Mouse (Mus musculus) cerebellum, adult 18-20 months (tissue): ENCODE data around the gene BC004004.

ENCODE experiments used
- DNase-seq, 2 experiments: peaks; one replicate each; pipeline ENCODE4 v3.0.0; 2021

BC004004 gene

GRCm38 (mm10) chr17:29355461-29355840 is 86.9 kb downstream of the BC004004 start:
- no peak for DNase-seq

GRCm38 (mm10) chr17:29355841-29356478 is 87.4 kb downstream of the BC004004 start:
- peak in 1 of 2 experiments; percentile 52 for DNase-seq

GRCm38 (mm10) chr17:29356479-29356856 is 87.9 kb downstream of the BC004004 start:
- DNase-seq: no peak

- DNase-seq: no peak
Observed at GRCm38 (mm10) chr17:29356882-29357281, 88.3 kb downstream of the BC004004 start.

GRCm38 (mm10) chr17:29358928-29359327 is 90.3 kb downstream of the BC004004 start:
- no peak for DNase-seq

- no peak for DNase-seq
Observed at GRCm38 (mm10) chr17:29360761-29361221, 92.2 kb downstream of the BC004004 start, which contains the start of gene Fgd2. Fgd2 (plus strand) TSS chr17:29360914.

GRCm38 (mm10) chr17:29361982-29362691 is 93.5 kb downstream of the BC004004 start:
- DNase-seq: no peak

GRCm38 (mm10) chr17:29363109-29363508 is 94.5 kb downstream of the BC004004 start:
- DNase-seq: no peak
